Mouse (Mus musculus): ENCODE measurements around the gene Egfl8.

DNA sequence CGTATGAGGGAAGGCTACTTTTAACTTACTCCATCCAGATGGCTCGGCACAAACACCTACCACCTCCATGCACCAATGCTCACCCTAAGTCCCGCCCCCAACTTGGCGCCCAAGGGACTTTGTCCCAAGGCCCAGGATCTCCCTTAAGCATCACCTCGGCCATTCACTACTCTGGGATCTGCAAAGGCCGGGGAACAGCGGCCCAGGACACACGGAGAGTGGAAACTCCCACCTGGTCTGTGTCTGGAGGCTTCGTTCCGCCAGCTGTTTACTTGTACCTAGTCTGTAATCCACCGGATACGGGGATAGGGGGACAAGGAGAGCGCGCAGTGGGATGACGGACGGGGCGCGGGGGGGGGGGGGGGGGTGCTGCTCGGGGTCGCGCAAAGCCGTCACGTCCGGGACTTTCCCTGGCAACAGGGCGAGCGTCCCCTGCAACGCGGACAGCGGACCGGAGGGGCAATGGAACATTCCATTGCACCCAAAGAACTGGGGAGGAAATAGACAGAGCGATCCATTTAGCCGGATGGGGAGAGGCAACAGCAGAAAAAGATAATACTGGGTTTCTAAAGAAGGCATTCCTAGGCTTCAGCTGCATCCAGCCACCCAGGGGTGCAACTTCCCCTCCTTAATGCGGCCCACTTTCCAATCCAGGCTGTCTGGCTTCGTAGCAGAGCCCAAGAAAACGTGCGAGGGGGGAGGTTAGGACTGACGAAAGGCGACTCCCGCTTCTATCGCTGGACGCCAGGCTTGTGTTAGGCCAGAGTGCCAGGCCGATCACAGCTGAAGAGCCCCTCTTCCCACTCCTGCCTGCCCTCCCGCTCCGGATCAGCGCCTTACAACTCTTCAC lies 11.5 kb upstream of the Egfl8 start:
- TF ChIP-seq POLR2A (IDR thresholded peaks at IDR 0.05; ENCODE audit: insufficient read depth, low read length): no peak
- no peak for TF ChIP-seq CTCF (IDR thresholded peaks at IDR 0.05; ENCODE audit: low read depth, low read length)
- no peak for TF ChIP-seq EP300 (IDR thresholded peaks at IDR 0.05; ENCODE audit: insufficient read depth, low read depth, low read length)
